Mouse (Mus musculus) lung, postnatal 36 days (tissue): ENCODE measurements at regions not wholly inside any gene's neighbourhood (a gene's known extent, or its start where the extent isn't known, plus 50 kb on each side); places are given as distances from the start of the nearest gene placed in this dataset.

ENCODE experiments used
- DNase-seq: peaks from one replicate; pipeline ENCODE4 v3.0.0; 2022; ENCODE audit warnings: mixed read lengths

- peak; percentile 3 for DNase-seq
Observed at GRCm38 (mm10) chr14:80901346-80901745, 917.5 kb downstream of the Olfm4 start.

GRCm38 (mm10) chr14:80901759-80902163 lies 917.9 kb downstream of the Olfm4 start:
- no peak for DNase-seq

- peak; percentile 22 for DNase-seq
Observed at GRCm38 (mm10) chr14:80916031-80916430, 932.1 kb downstream of the Olfm4 start.

GRCm38 (mm10) chr14:80923732-80924131 lies 939.9 kb downstream of the Olfm4 start:
- DNase-seq, result no peak

GRCm38 (mm10) chr14:80959966-80960365 lies 976.1 kb downstream of the Olfm4 start:
- DNase-seq, result no peak

GRCm38 (mm10) chr14:80975795-80976194 lies 991.9 kb downstream of the Olfm4 start:
- no peak for DNase-seq

DNA sequence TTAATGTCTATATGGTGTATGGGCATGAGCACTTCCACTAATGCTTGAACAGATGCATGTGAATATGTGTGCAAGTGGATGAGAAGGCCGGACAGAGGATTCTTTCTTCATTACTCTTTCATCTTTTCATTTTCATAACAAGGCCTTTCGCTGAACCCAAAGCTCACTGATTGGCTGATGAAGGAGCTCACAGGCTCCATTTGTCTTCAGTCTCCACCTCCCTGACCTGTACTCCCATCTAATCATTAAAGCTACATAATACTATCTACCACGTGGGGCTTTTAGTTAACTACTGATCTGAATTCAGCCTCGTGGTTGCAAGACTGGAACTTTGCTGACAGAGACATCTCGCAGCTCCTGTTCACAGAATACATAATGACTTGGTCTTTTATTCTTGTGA lies 992.8 kb downstream of the Olfm4 start:
- DNase-seq, result no peak

- no peak for DNase-seq
Observed at GRCm38 (mm10) chr14:80979475-80979874, 995.6 kb downstream of the Olfm4 start.

- DNase-seq, result no peak
Observed at GRCm38 (mm10) chr14:80990192-80990591, 1006.3 kb downstream of the Olfm4 start.

DNA sequence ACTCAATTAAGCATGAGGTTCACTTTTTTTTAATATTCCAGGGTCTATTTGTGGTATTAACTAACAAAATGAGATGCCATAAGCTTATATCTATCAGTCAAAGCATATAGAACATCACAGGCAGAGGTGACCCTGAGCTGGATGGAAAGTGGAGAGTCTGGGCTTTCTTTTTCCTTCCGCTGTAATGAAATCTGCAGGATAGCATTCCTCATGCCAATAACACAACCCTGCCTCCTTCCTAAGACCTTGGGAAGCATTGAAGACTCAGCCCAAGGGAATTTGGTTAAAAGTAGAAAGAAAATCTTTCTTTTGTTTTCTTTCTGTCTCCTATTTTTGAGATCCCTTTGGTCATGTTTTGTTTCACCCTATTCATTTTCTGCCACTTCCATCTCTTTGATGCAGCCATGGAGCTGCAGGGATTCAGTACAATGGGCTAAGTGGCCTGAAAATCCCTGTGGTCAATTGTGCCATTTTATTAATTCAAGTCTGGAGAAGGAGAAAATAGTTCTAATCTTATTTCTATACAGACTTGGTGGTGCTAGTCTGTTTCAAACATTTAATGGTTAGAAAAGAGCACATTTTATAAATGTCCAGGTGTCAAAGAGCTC lies 1006.9 kb downstream of the Olfm4 start:
- no peak for DNase-seq

- DNase-seq, result no peak
Observed at GRCm38 (mm10) chr14:80999030-80999429, 1015.1 kb downstream of the Olfm4 start.

DNA sequence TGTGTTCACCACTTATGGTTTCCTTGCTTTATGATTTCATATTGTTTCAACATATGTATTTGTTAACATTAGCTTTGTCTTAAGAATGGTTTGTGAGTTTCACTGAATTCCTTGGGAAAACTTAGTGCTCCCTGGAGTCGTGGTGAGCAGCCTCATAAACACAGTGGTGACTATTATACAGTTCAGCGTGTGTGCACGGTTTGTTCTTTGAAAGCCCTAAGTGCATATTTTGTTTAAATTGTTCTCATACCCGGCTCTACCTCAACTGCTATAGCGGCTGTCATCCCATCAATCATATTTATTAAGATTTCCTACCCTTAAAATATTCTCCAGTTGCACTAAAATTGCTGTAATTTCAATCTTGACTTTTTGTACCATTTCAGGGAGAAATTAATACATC lies 1029.3 kb downstream of the Olfm4 start:
- DNase-seq, result no peak

DNA sequence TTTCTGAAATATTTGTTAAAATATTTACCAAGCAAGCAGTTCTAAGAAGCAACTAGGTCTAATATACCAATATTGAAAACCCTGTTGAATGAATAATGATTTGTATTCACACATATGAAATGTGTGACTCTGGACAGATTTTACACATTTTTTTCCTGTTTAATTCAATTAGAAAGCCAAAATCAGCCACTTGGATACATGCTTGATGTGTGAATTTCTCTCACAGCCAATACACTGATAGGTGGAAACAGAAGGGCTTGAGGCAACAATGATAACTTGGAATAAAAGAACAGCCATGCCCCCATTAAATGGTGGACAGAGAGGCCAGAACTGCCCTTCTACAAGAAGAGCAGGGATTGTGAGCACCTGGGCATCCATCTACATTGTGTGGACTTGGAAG lies 1047.6 kb downstream of the Olfm4 start:
- no peak for DNase-seq

DNA sequence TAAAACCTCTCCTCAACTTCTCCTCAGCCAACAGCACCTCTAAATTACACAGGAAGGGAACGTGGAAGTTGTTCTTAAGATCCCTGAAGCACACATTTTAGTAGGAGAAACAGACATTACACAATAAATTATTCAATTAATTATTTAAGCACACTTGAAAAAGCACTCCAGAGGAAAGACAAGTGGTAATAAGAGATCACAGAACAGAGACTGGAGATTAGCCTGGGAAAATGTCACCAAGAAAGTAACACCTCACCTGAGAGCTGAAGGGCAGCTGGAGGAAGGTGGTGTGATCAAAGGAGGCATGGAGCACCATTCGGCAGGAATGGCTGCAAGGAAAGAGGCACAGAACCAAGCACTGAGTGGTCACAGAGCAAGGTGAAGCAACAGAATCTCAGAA lies 1053.8 kb downstream of the Olfm4 start:
- peak; percentile 6 for DNase-seq

DNA sequence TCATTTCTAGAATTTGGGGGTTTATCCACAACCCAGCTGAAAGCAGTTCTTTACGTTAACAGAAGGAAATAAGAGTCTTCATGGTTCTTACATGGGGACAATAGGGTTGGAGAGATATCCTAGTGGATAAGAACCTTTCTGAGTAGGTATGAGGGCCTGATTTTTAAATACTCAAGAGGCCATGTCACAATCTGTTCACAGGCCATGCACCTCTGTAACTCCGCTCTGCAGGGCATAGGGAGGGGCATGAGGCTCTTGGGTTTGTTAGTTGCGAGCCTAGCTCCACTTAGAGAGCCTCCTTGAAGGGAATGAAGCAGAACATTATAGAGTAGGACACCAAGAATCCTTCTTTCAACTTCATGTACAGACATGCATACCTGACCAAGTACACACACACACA lies 1054.2 kb downstream of the Olfm4 start:
- DNase-seq, result peak; percentile 10
